Comparison of ENCODE assay signal across 9 mouse cellular contexts in the genomic region with DNA sequence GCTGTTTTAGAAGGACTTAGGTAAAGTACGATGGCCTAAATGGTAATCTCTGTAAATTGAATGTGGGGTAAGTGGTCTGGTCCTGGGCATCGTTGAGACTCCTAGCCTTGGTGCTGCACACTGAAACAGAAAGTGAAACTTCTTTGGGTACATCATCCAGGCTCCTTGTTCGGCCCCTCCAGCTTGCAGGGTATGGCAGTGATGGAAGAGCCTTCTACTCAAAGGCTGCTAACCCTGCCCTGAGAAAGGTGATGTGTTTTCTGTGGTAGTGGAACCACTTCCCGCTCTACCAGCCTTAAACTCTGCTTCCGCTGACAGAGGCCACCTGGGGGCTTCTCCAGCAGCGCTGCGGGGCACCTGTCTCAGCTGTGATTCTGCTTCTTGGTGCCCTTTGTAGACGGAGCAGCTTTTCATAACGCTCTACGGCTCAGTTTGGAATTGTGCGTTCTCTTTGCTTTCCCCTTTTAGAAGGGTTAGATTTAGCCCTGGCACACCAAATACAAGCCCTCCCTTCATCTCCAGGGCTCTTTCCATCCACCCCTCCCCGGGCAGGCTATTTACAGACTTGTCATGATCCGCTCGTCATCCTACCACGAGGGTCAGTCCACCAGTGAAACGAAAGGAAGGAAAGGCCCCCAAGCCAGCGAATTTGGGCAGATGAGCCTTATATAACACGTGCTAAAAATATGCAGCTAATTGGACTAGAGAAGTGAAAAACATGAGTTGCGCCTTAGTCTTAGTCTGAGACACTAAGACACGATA.
A peak's percentile ranks its signal among the peaks of the same experiment; 100 is the strongest.
DNase-seq lines count a peak whose midpoint lies in the region; ATAC-seq and TF ChIP-seq lines count a peak whose summit lies in the region.
"Had no signal": no experiment of that assay in that cellular context is flagged by ENCODE, and none has a peak within 500 bp of the region (broad histone marks: within the 10 kb centered on the region; RNA-seq: fewer than 3 reads in every experiment).

No protein-coding gene starts in this region.

- no peak for ATAC-seq in liver, embryonic 12.5 days

- WGBS in bone marrow, adult 2 months = 12% methylated on average over 20 of the region's 20 CpGs
- WGBS in small intestine, adult 2 months = 69% methylated on average over 20 of the region's 20 CpGs
- 65% methylated on average over 20 of the region's 20 CpGs for WGBS in liver, embryonic 12.5 days (ENCODE audit: insufficient replicate concordance)

- H3K27me3 ChIP-seq in small intestine, adult 2 months (ENCODE audit: control insufficient read depth, insufficient read depth, low read length) = no peaks in the 10 kb centered on the region
- H3K27me3 ChIP-seq in liver, embryonic 12.5 days (replicated peaks) = no peaks in the 10 kb centered on the region
- H3K27me3 ChIP-seq: limb, embryonic 15.5 days had no signal

- 0 out of 2 replicates have a peak, but pooled peaks cover 3% of the 10 kb centered on the region for H3K9me3 ChIP-seq in liver, embryonic 12.5 days (replicated peaks)
- H3K9me3 ChIP-seq: limb, embryonic 15.5 days had no signal

- peak overlapping the region; percentile 16 for H3K27ac ChIP-seq in bone marrow, adult 2 months (ENCODE audit: control insufficient read depth, insufficient read depth, low read depth, low read length, poor library complexity)
- peak overlapping the region; percentile 74 for H3K27ac ChIP-seq in small intestine, adult 2 months (ENCODE audit: insufficient read depth, low read depth, low read length)
- no peak overlapping the region for H3K27ac ChIP-seq in liver, embryonic 12.5 days
- H3K27ac ChIP-seq: limb, embryonic 15.5 days had no signal

- H3K36me3 ChIP-seq in small intestine, adult 2 months (ENCODE audit: control insufficient read depth, insufficient read depth, low read length) = no peaks in the 10 kb centered on the region
- H3K36me3 ChIP-seq in liver, embryonic 12.5 days = no peaks in the 10 kb centered on the region
- H3K36me3 ChIP-seq: limb, embryonic 15.5 days had no signal

- no peak for TF ChIP-seq POLR2A in bone marrow, adult 2 months (IDR thresholded peaks at IDR 0.05; ENCODE audit: borderline replicate concordance, control insufficient read depth, low read depth, low read length)
- no peak for TF ChIP-seq POLR2A in small intestine, adult 2 months (IDR thresholded peaks at IDR 0.05; ENCODE audit: low read depth, low read length)

- peak overlapping the region; percentile 57 for H3K4me3 ChIP-seq in bone marrow, adult 2 months (replicated peaks; ENCODE audit: control insufficient read depth, low read depth, low read length)
- peak overlapping the region; percentile 47 for H3K4me3 ChIP-seq in small intestine, adult 2 months (ENCODE audit: low read depth, low read length)
- H3K4me3 ChIP-seq in liver, embryonic 12.5 days = no peak overlapping the region
- H3K4me3 ChIP-seq: limb, embryonic 15.5 days had no signal

- no peak overlapping the region for H3K9ac ChIP-seq in liver, embryonic 12.5 days
- H3K9ac ChIP-seq: limb, embryonic 15.5 days had no signal

- H3K4me2 ChIP-seq in liver, embryonic 12.5 days = no peak overlapping the region
- H3K4me2 ChIP-seq: limb, embryonic 15.5 days had no signal

- DNase-seq in CD8-positive naive resting alpha-beta T cell, adult 2 months (ENCODE audit: low read depth in 2 of 2, low spot score in 2 of 2) = peak; percentile 35 to 57
- peak; percentile 73 to 78 for DNase-seq in heart, adult 9 months (ENCODE audit: low spot score in 2 of 2)
- peak; percentile 68 to 76 for DNase-seq in left cerebral cortex, postnatal 10 days (ENCODE audit: extremely low spot score in 1 of 2, low spot score in 2 of 2)
- no peak for DNase-seq in kidney, adult 18-20 months
- no peak for DNase-seq in yolk sac, embryonic 10.5 days (ENCODE audit: low spot score)

- H3K4me1 ChIP-seq in bone marrow, adult 2 months (ENCODE audit: control insufficient read depth, insufficient read depth, low read length) = peaks cover 8% of the 10 kb centered on the region
- peaks cover 45% of the 10 kb centered on the region for H3K4me1 ChIP-seq in small intestine, adult 2 months (ENCODE audit: control insufficient read depth, insufficient read depth, insufficient read length, low read length)
- H3K4me1 ChIP-seq in liver, embryonic 12.5 days = peaks cover 24% of the 10 kb centered on the region; the same call in 1 of the 2 replicates
- H3K4me1 ChIP-seq: limb, embryonic 15.5 days had no signal

- TF ChIP-seq CTCF in bone marrow, adult 2 months (IDR thresholded peaks at IDR 0.05; ENCODE audit: control insufficient read depth, insufficient read depth, low read length) = no peak
- no peak for TF ChIP-seq CTCF in small intestine, adult 2 months (IDR thresholded peaks at IDR 0.05; ENCODE audit: extremely low read depth, insufficient read length, insufficient replicate concordance, low read depth, low read length)

- intact Hi-C loops in left cerebral cortex, postnatal 10 days (cut with DNase I) = no loop called here

Comparison
In these comparisons a context has a peak if more than half of its experiments do, and no peak if none do; other contexts are left out.
1. DNase-seq: peak in CD8-positive naive resting alpha-beta T cell, adult 2 months (2 of 2), heart, adult 9 months (2 of 2) and left cerebral cortex, postnatal 10 days (2 of 2); none in kidney, adult 18-20 months (single experiment) and yolk sac, embryonic 10.5 days (single experiment).